Mouse (Mus musculus) G1E (cell line): ENCODE results near the gene Mcu. TPM values are rescaled to one million over a fixed set of nuclear protein-coding genes. Genes with fewer than 3 reads are reported as not detected.

ENCODE experiments used
- ATAC-seq: 2 replicates; pipeline ENCODE4 v1.8.0; 2016; ENCODE audit warnings: mild to moderate bottlenecking; ENCODE audit not compliant: insufficient number of reproducible peaks, poor library complexity, low FRiP score, severe bottlenecking; ENCODE audit errors: extremely low read depth
- DNase-seq: peaks from one replicate; pipeline ENCODE4 v3.0.0; 2012; ENCODE audit warnings: low spot score
- H3K27me3 ChIP-seq: 2 replicates; pipeline ENCODE4 v1.6.1; 2012; ENCODE audit warnings: mild to moderate bottlenecking, low read length, inconsistent platforms; ENCODE audit not compliant: insufficient read depth
- H3K36me3 ChIP-seq: replicated peaks from 2 replicates; pipeline ENCODE3; 2012; ENCODE audit warnings: mild to moderate bottlenecking, inconsistent platforms
- H3K4me1 ChIP-seq: 2 replicates; pipeline ENCODE4 v1.6.1; 2012; ENCODE audit warnings: low read depth, low read length, inconsistent platforms, mixed read lengths; ENCODE audit not compliant: insufficient read depth
- H3K4me3 ChIP-seq: 2 replicates; pipeline ENCODE4 v1.5.1; 2012; ENCODE audit warnings: low read depth, mild to moderate bottlenecking, inconsistent platforms, low read length, moderate library complexity, mixed read lengths
- H3K9me3 ChIP-seq: replicated peaks from 2 replicates; pipeline ENCODE4 v1.6.1; 2012; ENCODE audit warnings: inconsistent platforms
- CTCF ChIP-seq: IDR thresholded peaks from 2 replicates; pipeline ENCODE4 v1.5.1; 2012; ENCODE audit warnings: low read depth, low read length, inconsistent platforms, mixed read lengths
- GATA1 ChIP-seq: IDR thresholded peaks from 2 replicates; pipeline ENCODE4 v1.6.1; 2012; ENCODE audit warnings: borderline replicate concordance, low read length, inconsistent platforms, mixed read lengths
- GATA2 ChIP-seq: IDR thresholded peaks from 2 replicates; pipeline ENCODE4 v1.6.1; 2012; ENCODE audit warnings: low read depth, low read length, inconsistent platforms, borderline replicate concordance
- POLR2AphosphoS5 ChIP-seq: IDR thresholded peaks from 2 replicates; pipeline ENCODE4 v1.6.1; 2012; ENCODE audit warnings: low read depth, low read length, inconsistent platforms; ENCODE audit not compliant: insufficient replicate concordance
- TAL1 ChIP-seq: conservative IDR thresholded peaks from 2 replicates; pipeline ENCODE4 v1.6.1; 2012; ENCODE audit warnings: low read depth, low read length, inconsistent platforms, mixed read lengths
- polyA plus RNA-seq: library from polyadenylated mRNA; stranded (reverse); fragments of >175 nt; gene quantifications from 2 replicates; pipeline ENCODE4 v1.2.3, GENCODE M21; 2012
- total RNA-seq, 2 experiments: library from RNA; stranded (forward) in 1 of 2; stranded (reverse) in 1 of 2; fragments of 200-1000 nt in 1 of 2; fragments of >200 nt in 1 of 2; fragmentation: Nextera tagmentation in 1 of 2; gene quantifications; 2 replicates each; pipeline ENCODE4 v1.2.3; 2014 to 2017

The Mcu gene
- total and polyA plus RNA-seq, 3 experiments: 5.1 to 25.6 (median 22.5) TPM

DNA sequence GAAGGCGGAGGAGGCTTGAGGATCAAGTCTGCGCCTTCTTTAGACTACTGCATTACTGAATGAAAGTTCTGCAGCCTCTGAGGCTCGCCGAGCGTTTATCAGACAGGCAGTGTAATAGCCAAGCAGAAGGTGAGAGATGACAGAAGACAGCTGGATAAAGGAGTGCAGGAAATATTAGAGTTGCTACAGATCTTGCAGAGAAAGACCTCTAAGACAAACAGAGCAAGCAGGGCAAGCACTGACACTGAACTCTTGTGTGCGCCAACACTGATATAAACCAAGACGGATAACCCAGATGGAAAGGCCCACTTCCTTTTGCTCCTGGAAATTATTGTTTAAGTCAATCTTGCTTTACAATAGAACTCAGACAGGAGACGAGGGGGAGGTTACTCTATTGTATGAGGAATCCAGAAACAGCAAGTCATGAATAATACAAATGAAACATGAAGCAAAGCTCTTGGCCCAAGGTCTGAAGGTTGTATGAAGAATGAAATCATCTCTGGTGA, 92.6 kb downstream of the Mcu start:
- no peaks in the 10 kb centered on the region for H3K27me3 ChIP-seq
- DNase-seq (no peak), ATAC-seq (no peak)
- H3K4me3 ChIP-seq: no peak overlapping the region
- no peaks in the 10 kb centered on the region for H3K4me1 ChIP-seq
- peaks cover 4% of the 10 kb centered on the region for H3K36me3 ChIP-seq
- H3K9me3 ChIP-seq: no peaks in the 10 kb centered on the region
- TF ChIP-seq POLR2AphosphoS5 (no peak), CTCF (no peak), TAL1 (no peak), GATA2 (no peak), GATA1 (no peak)

DNA sequence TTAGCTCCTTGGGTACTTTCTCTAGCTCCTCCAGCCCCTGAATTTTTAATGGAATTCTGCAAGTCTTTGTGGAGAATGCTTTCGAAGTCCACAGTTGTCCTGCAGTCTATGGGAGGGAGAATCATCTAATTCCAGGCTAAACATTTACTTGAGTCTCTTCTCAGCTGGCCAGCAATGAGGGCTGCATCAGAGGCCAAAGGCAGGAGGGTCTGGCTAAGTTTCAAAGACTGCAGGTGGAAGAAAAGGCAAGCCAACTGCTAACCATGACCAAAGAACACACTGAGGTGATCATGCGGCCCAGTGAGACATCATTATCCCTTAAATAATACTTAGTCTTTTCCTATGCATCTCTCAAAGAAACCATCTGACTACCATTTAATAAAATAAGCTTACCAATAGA, 95.8 kb downstream of the Mcu start:
- H3K4me1 ChIP-seq: no peaks in the 10 kb centered on the region
- H3K36me3 ChIP-seq: peaks cover 11% of the 10 kb centered on the region
- H3K4me3 ChIP-seq: no peak overlapping the region
- no peaks in the 10 kb centered on the region for H3K9me3 ChIP-seq
- H3K27me3 ChIP-seq: no peaks in the 10 kb centered on the region
- TF ChIP-seq POLR2AphosphoS5 (no peak), TAL1 (no peak), CTCF (no peak), GATA1 (no peak), GATA2 (no peak)
- DNase-seq (no peak), ATAC-seq (no peak)

DNA sequence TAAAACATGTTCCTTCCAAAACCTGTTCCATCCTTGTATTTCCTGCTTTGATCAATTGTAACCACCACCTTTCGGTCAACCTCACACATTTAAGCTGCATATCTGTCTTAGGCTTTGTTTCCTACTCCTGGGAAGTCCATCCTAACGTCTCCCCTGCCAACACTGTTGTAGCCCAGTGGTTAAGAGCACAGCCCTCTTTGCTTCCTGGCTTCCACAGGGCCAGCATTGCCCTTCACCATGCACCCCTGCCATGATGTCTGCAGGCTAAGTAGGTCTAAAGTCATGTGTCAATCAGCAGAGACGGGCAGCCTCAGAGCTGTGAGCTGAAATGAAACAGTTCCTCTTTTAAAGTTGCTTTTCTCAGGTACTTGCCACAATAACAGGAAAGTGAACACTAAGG, 97.1 kb downstream of the Mcu start:
- H3K9me3 ChIP-seq: no peaks in the 10 kb centered on the region
- DNase-seq: no peak
- no peak for ATAC-seq
- no peak overlapping the region for H3K4me3 ChIP-seq
- H3K4me1 ChIP-seq: no peaks in the 10 kb centered on the region
- TF ChIP-seq POLR2AphosphoS5: no peak
- no peak for TF ChIP-seq CTCF
- TF ChIP-seq GATA1: no peak
- TF ChIP-seq GATA2: no peak
- TF ChIP-seq TAL1: no peak
- no peaks in the 10 kb centered on the region for H3K27me3 ChIP-seq
- peaks cover 11% of the 10 kb centered on the region for H3K36me3 ChIP-seq

DNA sequence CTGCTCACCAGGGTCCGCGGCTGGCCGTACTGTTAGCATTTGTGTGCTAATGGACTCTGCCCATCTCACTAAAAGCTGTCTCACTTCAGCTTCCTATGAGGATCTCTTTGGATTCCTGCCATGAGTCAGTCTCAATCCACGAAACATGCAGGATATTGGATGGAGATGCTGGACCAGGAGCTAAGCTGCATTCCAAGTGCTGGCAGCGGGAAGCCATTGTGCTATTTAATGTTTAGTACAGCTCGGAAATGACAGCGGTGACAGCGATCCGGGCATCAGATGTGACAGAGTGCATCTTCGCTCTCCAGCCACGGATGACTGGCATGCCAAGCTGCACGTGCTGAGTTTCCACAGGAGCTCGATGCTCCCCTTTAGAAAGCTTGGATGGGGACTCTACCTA, 99.3 kb downstream of the Mcu start:
- Histone ChIP-seq H3K36me3 (peaks cover 13% of the 10 kb centered on the region), H3K27me3 (no peaks in the 10 kb centered on the region), H3K9me3 (no peaks in the 10 kb centered on the region), H3K4me1 (no peaks in the 10 kb centered on the region), H3K4me3 (no peak overlapping the region)
- no peak for ATAC-seq
- TF ChIP-seq GATA2 (no peak), GATA1 (no peak), POLR2AphosphoS5 (no peak)
- DNase-seq: no peak

DNA sequence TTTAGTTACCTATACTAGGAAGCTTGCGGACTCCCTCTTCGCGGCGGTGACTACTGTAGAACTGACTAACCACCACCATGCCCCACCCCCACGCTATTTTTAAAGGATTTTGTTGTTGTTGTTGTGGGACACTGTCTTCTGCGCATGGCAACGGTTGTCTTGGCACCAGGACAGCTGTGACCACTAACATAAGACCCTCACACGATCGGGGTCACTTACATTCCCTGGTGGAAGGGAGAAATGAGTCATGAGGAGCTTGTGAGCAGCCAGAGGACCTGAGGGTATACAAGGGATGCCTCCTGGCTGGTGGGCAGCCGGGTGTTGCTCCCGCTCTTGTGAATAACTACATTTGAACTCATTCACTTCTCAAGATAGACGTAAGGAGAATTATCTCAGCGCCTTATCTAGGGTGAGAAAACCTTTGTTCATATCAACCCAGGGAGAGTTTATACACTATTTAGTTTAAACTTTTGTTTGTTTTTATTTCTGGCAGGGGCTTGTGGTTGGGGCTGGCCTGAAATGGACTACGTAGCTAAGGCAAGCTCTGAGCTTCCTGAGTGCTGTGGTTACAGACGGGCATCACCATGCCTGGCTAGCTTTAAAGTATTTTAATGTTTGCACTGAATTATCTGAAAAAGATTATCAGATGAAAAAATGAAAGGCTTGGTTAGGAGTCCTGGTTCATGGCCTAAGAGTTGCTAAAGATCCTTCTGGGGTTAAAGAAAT, 101.6 kb downstream of the Mcu start:
- Histone ChIP-seq H3K4me1 (no peaks in the 10 kb centered on the region), H3K27me3 (no peaks in the 10 kb centered on the region), H3K36me3 (peaks cover 16% of the 10 kb centered on the region), H3K4me3 (no peak overlapping the region), H3K9me3 (no peaks in the 10 kb centered on the region)
- ATAC-seq (no peak), DNase-seq (no peak)
- TF ChIP-seq TAL1: no peak

DNA sequence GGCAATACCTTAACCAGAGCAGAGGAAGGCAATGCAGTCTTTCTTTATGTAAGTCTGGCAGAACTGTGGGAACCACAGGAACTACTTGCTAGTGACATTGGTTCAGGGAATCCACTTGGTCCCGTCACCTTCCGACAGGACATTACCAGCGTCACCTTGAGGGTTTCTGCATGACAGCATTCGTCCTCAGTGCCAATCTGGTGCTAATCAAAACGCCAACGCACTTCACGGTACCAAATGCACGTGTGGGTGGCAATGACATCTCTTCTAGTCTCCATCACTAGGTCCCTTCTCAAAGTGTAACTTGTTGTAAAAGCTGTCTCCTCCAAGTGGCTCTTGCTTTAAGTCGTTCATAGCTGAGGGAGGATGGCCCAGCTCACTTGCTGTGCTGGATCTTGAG, 104.3 kb downstream of the Mcu start:
- Histone ChIP-seq H3K27me3 (no peaks in the 10 kb centered on the region), H3K9me3 (no peaks in the 10 kb centered on the region), H3K4me1 (no peaks in the 10 kb centered on the region), H3K4me3 (no peak overlapping the region), H3K36me3 (peaks cover 17% of the 10 kb centered on the region)
- TF ChIP-seq GATA1 (no peak), POLR2AphosphoS5 (no peak), TAL1 (no peak), CTCF (no peak), GATA2 (no peak)
- ATAC-seq: no peak
- DNase-seq: no peak
